ENCODE assay signal across 1 mouse cellular context in genomic region chr2:150310952-150311884, GRCm38 (mm10).
TF ChIP-seq lines count a peak whose summit lies in the region.

No protein-coding gene starts in this region.

TF ChIP-seq in MEL, 35 proteins besides CTCF, POLR2A, EP300 and RAD21 (continued from another document):
- peak; percentile 94 for TF ChIP-seq MAX (IDR thresholded peaks at IDR 0.05; ENCODE audit: low read length)
- TF ChIP-seq USF1 (IDR thresholded peaks at IDR 0.05; ENCODE audit: low read depth, low read length), result peak; percentile 52
- peak; percentile 67; the same call in 1 of the 2 replicates for TF ChIP-seq POLR2AphosphoS2 (IDR thresholded peaks at IDR 0.05; ENCODE audit: low read length)
- 0 out of 2 replicates have a peak, but pooled peaks have one; percentile 53 for TF ChIP-seq E2F4 (IDR thresholded peaks at IDR 0.05; ENCODE audit: borderline replicate concordance, low read depth, low read length)
- peak; percentile 90 for TF ChIP-seq MYC (IDR thresholded peaks at IDR 0.05; ENCODE audit: low read depth, low read length)
- peak; percentile 98 for TF ChIP-seq MXI1 (IDR thresholded peaks at IDR 0.05; ENCODE audit: low read depth, low read length)
